Mouse (Mus musculus) cortical plate, adult 2 months (tissue): ENCODE results near the gene Il1rapl1. TPM values are rescaled to one million over a fixed set of nuclear protein-coding genes. Genes with fewer than 3 reads are reported as not detected.

Experiments
- H3K27ac ChIP-seq: fragments of 200-500 bp; 2 replicates; pipeline ENCODE4 v1.5.1; 2012; ENCODE audit warnings: low read length, control low read depth, inconsistent platforms; ENCODE audit not compliant: insufficient read depth
- H3K4me1 ChIP-seq: fragments of 200-500 bp; 2 replicates; pipeline ENCODE4 v1.6.1; 2011; ENCODE audit warnings: low read length; ENCODE audit not compliant: control insufficient read depth, insufficient read depth
- H3K4me3 ChIP-seq: fragments of 200-500 bp; 2 replicates; pipeline ENCODE4 v1.5.1; 2011; ENCODE audit warnings: mild to moderate bottlenecking, low read length, control low read depth; ENCODE audit not compliant: insufficient read depth
- CTCF ChIP-seq: fragments of 200-500 bp; IDR thresholded peaks from 2 replicates; pipeline ENCODE4 v1.5.1; 2011; ENCODE audit warnings: mild to moderate bottlenecking, control low read depth, low read length; ENCODE audit not compliant: insufficient read depth; ENCODE audit errors: extremely low read depth
- POLR2A ChIP-seq: fragments of 200-500 bp; IDR thresholded peaks from 2 replicates; pipeline ENCODE4 v1.6.1; 2011; ENCODE audit warnings: mild to moderate bottlenecking, low read length, control low read depth; ENCODE audit not compliant: insufficient read depth; ENCODE audit errors: extremely low read depth
- polyA plus RNA-seq: library from polyadenylated mRNA; depleted of rRNA; stranded (reverse); fragments of >200 nt; gene quantifications from 2 replicates; pipeline ENCODE4 v1.2.3, GENCODE M21; 2012; rRNA removed

The Il1rapl1 gene
- 3.7 and 4.1 TPM in 2 replicates for polyA plus RNA-seq

DNA sequence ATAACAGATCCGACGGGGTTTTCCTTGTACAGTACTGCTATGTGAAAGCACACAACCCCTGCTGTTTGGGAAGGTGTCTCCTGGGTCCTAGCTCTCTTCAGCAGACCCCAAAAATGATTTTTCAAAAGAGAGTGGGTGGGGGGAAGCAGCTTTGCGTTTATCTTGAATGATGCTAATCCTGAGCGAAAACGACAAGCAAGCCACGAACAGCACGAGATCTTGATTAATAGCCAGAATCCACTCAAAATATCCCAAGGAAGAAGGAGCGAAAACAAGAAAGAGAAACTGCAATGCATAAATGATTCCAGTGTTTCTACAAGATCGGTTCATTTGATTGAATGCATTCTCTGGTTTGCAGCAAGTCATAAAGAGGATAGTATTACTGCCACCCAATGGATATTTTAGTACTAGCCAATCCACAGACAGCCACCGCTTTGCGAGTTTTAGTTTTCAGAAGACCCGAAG lies at the start of gene Il1rapl1:
Il1rapl1 (minus strand) TSS at position 37 of the 465 bp plus-strand sequence.
- 0 out of 2 replicates have a peak, but pooled peaks have one; percentile 4 for TF ChIP-seq CTCF
- TF ChIP-seq POLR2A = peak; percentile 26; the same call in 1 of the 2 replicates
- Histone ChIP-seq H3K4me3 (peak within 1 kb of the TSS; percentile 85), H3K4me1 (no peaks in the 10 kb centered on the region), H3K27ac (peak within 1 kb of the TSS; percentile 95)

DNA sequence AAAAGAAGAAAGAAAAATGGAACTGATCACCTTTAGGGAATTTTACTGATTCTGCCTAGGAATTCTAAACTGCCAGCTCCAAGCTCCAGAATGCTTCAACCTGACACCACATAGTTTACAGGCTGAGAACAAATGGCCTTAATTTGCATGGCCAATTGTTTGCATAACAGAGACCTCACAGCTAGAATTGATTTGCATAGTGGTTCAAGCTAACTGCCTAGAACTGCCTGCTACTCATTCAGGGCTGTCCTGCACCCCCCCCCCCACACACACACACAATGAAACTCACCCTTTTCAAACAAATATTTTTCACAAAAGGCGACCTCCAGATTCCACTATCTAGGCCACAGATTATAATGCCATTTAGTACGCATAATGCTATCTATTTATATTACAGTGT lies 42.6 kb upstream of the Il1rapl1 start:
- TF ChIP-seq CTCF (no peak), POLR2A (no peak)
- H3K4me3 ChIP-seq = no peak overlapping the region
- H3K4me1 ChIP-seq = no peaks in the 10 kb centered on the region
- H3K27ac ChIP-seq = no peak overlapping the region

DNA sequence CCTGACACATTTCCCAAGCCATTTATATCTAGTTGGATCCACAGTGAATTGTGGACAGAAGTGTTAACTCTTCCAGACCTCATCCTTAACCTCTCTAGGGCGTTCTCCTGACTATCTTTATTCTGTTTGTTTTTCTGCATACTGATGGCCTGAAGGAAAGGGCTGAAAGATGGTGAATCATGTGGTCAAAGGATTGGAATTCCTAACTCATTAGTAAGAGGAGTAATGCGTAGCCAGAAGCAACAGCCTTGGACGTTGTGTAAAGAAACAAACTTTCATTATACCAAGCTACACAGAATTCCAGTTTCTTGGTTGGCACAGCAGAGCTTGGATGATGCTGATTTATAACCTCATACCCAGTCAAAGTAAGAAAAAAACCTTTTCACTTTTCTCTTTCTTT lies 10.2 kb upstream of the Il1rapl1 start:
- no peak overlapping the region for H3K27ac ChIP-seq
- no peaks in the 10 kb centered on the region for H3K4me1 ChIP-seq
- no peak overlapping the region for H3K4me3 ChIP-seq
- TF ChIP-seq CTCF (no peak), POLR2A (no peak)

DNA sequence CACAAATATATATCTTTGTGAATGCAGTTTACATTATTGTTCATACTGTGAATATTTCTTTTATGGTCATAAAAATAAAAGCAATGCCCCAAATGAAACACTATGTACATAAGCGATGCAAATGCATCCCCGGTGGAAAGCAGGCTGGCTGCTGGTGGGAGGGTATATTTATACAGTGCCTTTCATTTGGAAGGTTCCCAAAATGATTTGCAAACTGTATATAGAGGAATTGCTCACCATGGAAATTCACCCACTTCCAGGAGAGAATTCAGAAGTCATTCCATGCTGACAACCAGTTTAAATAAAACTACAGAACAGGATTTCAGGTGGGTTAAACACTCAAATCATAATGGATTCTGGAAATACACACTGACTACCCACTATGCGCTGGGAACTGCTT lies 4.6 kb upstream of the Il1rapl1 start:
- no peaks in the 10 kb centered on the region for H3K4me1 ChIP-seq

DNA sequence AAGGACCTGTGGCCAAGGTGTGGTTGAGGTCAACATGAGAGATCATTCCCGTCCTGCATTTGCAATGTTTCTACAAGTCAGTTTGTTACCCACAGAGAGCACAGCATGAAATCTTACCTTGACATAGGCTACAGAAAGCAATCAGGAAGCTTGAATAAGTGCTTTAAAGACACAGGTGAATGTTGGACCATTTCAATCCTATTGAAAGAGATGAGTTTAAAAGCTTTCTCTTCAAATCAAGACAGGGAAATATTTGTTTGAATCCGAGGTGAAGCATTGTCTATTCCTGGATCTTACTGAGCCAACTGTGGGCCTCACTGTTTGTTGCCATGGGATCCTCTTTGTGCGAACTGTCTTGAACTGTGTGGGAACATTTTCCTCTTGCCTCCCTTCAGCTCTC lies 2.4 kb upstream of the Il1rapl1 start:
- TF ChIP-seq POLR2A (no peak), CTCF (no peak)
- no peak overlapping the region for H3K27ac ChIP-seq
- no peak overlapping the region for H3K4me3 ChIP-seq
- H3K4me1 ChIP-seq = no peaks in the 10 kb centered on the region

More for the DNA sequence above, 4.6 kb upstream of the Il1rapl1 start:
- TF ChIP-seq CTCF (no peak), POLR2A (no peak)
- H3K27ac ChIP-seq = no peak overlapping the region
- no peak overlapping the region for H3K4me3 ChIP-seq

DNA sequence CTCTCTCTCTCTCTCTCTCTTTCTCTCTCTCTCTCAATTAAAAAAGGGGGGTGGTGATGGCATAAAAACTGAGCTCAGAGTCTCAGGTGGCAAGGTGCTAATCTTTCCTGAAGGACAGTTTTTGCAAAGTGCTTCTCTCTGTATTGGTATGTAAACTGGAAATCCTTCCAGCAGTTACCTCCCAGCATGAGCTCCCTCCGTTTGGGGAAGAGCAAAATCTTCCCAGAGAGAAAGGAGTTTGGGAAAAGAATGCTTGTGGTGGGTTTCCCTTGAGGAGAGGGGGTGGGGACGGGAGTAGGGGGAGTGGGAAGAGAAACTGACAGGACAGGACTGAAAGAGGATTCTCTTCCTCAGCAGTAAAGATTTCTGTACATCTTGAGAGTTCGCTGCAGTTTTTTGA lies 881 bp upstream of the Il1rapl1 start:
- H3K27ac ChIP-seq = peak overlapping the region; percentile 65; the same call in 1 of the 2 replicates
- peak overlapping the region; percentile 85; the same call in 1 of the 2 replicates for H3K4me3 ChIP-seq
- no peak for TF ChIP-seq CTCF
- TF ChIP-seq POLR2A = no peak
- no peaks in the 10 kb centered on the region for H3K4me1 ChIP-seq

DNA sequence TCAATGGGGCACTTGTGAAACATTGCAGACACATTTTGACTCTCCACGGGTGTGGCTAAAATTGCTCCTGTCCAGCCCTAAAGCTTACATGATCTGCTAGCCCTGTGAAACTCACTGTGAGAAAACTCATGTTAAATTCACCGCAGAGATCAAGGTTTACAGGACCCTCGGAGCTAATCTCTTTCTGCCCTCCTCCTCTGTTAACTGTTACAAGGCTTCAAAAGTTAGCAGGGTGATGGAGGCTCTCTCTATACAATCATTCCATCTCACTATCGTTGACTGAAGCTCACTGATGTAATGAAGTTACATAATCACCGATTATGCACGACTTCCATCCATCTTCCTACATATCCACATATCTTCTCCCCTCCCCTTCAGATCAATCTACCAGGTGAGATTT lies 1.9 kb downstream of the Il1rapl1 start:
- Histone ChIP-seq H3K27ac (peak overlapping the region; percentile 74), H3K4me3 (peak overlapping the region; percentile 85), H3K4me1 (no peaks in the 10 kb centered on the region)
- no peak for TF ChIP-seq CTCF
- no peak for TF ChIP-seq POLR2A

DNA sequence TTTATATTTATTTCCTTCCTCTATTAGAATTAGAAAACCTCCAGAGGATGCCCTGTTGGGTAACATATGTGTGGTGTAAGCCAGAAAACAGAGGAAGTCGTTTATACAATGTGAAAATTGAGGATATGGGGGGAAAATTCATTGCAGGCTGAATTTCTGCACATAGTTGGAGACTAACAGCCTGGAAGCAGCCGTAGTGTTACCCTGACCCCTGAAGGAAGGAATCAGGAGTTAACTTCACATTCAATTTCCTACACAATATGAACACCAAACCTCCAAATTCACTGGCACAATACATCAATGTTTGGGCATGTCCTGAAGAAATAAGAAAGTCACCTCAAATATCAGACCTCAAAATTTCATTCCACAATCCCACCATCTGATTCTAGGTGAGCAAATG lies 3.2 kb downstream of the Il1rapl1 start:
- H3K4me1 ChIP-seq = no peaks in the 10 kb centered on the region
- peak overlapping the region; percentile 85; the same call in 1 of the 2 replicates for H3K4me3 ChIP-seq
- TF ChIP-seq POLR2A (no peak), CTCF (no peak)
- H3K27ac ChIP-seq = no peak overlapping the region

DNA sequence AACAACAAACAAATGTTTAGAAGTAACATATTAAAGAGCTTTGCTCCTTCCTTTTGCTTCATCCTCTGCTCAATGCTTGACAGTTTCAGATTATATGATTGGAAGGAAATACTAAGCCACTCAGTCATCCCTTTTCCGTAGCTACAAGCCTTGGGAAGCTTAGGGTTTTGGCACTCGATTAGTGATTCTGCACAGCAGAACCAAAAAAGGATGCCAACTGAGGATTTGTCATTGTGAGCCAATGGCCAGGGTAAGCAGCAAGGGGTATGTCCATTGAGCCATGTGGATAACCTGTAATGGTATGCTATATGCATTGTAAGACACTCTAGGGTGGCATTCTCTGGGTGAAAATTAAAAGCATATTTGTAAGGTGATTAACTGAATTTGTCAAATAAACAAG lies 5.7 kb downstream of the Il1rapl1 start:
- TF ChIP-seq CTCF (no peak), POLR2A (no peak)
- no peak overlapping the region for H3K4me3 ChIP-seq
- H3K4me1 ChIP-seq = no peaks in the 10 kb centered on the region
- no peak overlapping the region for H3K27ac ChIP-seq

DNA sequence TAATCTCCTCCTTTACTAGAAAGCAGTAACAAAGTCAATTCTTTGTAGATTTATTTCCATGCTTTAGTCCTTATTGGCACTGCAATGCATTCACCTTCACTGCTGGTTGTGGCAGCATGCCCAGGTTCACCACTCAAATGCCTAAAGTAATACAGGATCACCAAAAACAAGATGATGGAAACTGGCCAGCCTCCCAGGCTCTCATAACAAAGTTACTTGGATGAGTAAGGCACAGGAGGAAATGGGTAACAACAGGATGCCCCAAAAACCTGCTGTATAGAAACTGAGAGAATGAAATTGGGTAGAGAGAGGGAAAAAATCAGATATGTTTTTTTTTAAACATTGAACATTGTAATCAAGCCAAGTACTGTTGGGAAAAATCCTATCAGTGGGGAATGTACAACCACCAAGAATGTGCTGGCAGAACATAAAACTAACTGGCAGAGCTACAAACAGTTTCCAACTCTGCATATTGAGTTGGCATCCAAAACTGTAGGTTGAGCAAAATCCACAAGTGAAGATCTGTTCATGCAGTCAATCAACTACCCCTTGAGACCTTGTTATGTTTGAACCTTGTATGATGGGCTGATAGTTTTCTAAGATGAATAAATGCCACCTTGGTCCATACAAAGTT lies 21.4 kb downstream of the Il1rapl1 start:
- no peak for TF ChIP-seq CTCF
- no peak for TF ChIP-seq POLR2A
- no peak overlapping the region for H3K4me3 ChIP-seq
- peaks cover 3% of the 10 kb centered on the region; the same call in 1 of the 2 replicates for H3K4me1 ChIP-seq
- H3K27ac ChIP-seq = no peak overlapping the region
